Mouse (Mus musculus) heart, postnatal 0 days (tissue): Measurements from ENCODE around the gene Chn1. TPM values are rescaled to one million over a fixed set of nuclear protein-coding genes. Genes with fewer than 3 reads are reported as not detected.
A peak's percentile ranks its signal among the peaks of the same experiment; 100 is the strongest.

Experiments used
- ATAC-seq: fragments of 200-750 bp; cut with Nextera tagmentation; 2 replicates; pipeline ENCODE4 v1.8.0; 2017; ENCODE audit warnings: low read depth, moderate number of reproducible peaks, moderate library complexity; ENCODE audit not compliant: insufficient read depth
- DNase-seq: peaks from one replicate; pipeline ENCODE4 v3.0.0-alpha.2; 2016; ENCODE audit warnings: low spot score
- H3K27ac ChIP-seq: fragments of 300-500 bp; sonication (generic); 2 replicates; pipeline ENCODE4 v1.5.1; 2014; ENCODE audit warnings: low read depth, mild to moderate bottlenecking
- H3K27me3 ChIP-seq: fragments of 300-500 bp; sonication (generic); 2 replicates; pipeline ENCODE4 v1.6.1; 2014; ENCODE audit warnings: low read length, mixed read lengths; ENCODE audit not compliant: control insufficient read depth, insufficient read depth
- H3K36me3 ChIP-seq: fragments of 300-500 bp; sonication (generic); replicated peaks from 2 replicates; pipeline ENCODE4 v1.6.1; 2014; ENCODE audit warnings: low read length, mixed read lengths; ENCODE audit not compliant: control insufficient read depth, insufficient read depth
- H3K4me1 ChIP-seq: fragments of 300-500 bp; sonication (generic); 2 replicates; pipeline ENCODE4 v1.6.1; 2014; ENCODE audit warnings: antibody characterized with exemption; ENCODE audit not compliant: control insufficient read depth, insufficient read depth
- H3K4me2 ChIP-seq: fragments of 300-500 bp; sonication (generic); 2 replicates; pipeline ENCODE4 v1.6.1; 2014; ENCODE audit warnings: low read depth, mild to moderate bottlenecking, low read length, moderate library complexity
- H3K4me3 ChIP-seq: fragments of 300-500 bp; sonication (generic); 2 replicates; pipeline ENCODE4 v1.5.1; 2014; ENCODE audit warnings: low read depth, low read length
- H3K9ac ChIP-seq: fragments of 300-500 bp; sonication (generic); replicated peaks from 2 replicates; pipeline ENCODE4 v1.6.1; 2014; ENCODE audit warnings: low read depth, low read length, mixed read lengths
- H3K9me3 ChIP-seq: fragments of 300-500 bp; sonication (generic); replicated peaks from 2 replicates; pipeline ENCODE4 v1.6.1; 2016; ENCODE audit warnings: low read length; ENCODE audit not compliant: control insufficient read depth
- CTCF ChIP-seq: IDR thresholded peaks from 2 replicates; pipeline ENCODE4 v1.5.1; 2016; ENCODE audit warnings: antibody characterized with exemption, control low read depth, low read depth
- EP300 ChIP-seq: IDR thresholded peaks from 2 replicates; pipeline ENCODE4 v1.6.1; 2016; ENCODE audit warnings: antibody characterized with exemption, low read depth
- WGBS: fragments of 180-500 bp; shearing (Covaris S2); extraction: QIAGEN DNeasy Blood & Tissue Kit; methylation state at CpG from one replicate; pipeline ENCODE4 v1.1.7; 2014; 5-methylcytosine and 5-hydroxymethylcytosine counted together
- polyA plus RNA-seq: library from polyadenylated mRNA; unstranded; fragments of >200 nt; fragmentation: Nextera tagmentation; extraction: Ambion mirVana; gene quantifications from 2 replicates; pipeline ENCODE4 v1.2.1, GENCODE M21; 2015
- total RNA-seq: library from RNA; depleted of rRNA; stranded (reverse); fragments of >200 nt; gene quantifications from 2 replicates; pipeline ENCODE4 v1.2.3, GENCODE M21; 2014; ENCODE audit warnings: low replicate concordance

The Chn1 gene
- total and polyA plus RNA-seq, 2 experiments from 2014 or later: 18.6 to 29.6 TPM

DNA sequence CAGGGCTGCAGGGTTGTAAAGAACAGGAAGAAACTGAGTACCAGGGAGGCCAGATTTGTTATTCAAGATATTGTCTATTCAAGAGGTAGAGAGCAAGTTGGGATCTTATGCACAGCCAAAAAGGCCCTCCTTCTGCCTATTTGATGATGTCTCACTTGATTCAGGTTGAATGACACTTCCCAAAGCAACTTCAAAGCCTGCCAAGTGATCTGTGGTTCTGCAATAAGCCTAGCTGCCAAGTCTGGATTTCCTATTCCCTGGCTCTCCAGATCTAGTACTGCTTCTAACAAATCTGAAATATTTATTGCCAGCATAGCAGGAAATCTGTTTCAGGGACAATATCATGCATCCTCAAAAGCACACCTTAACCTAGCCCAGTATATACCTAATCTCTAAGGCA, 62.7 kb downstream of the Chn1 start:
- Histone ChIP-seq H3K4me3 (no peak overlapping the region), H3K9ac (no peak overlapping the region), H3K36me3 (no peaks in the 10 kb centered on the region), H3K27ac (no peak overlapping the region), H3K4me1 (no peaks in the 10 kb centered on the region), H3K9me3 (no peaks in the 10 kb centered on the region), H3K27me3 (no peaks in the 10 kb centered on the region), H3K4me2 (no peak overlapping the region)
- no peak for ATAC-seq
- no peak for TF ChIP-seq EP300
- no peak for TF ChIP-seq CTCF
- no peak for DNase-seq

DNA sequence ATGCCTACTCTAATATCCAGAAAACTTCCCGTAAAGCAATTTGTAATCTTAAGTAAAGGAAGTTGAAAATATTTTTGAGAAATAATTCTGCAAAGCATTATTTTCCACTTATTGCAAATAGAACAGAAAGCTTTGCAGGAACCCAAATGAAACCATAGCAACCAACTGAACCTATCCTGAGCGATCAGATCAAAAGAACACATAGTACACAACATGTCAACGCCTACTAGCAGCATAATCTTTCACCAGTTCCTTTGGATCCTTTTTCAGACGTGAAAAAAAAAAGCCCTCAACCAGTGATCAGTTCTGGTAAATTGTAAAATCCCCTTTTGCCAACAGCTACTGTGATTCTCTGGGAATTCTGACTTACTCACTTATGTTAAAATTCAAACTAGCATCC, 82.1 kb downstream of the Chn1 start:
- no peak overlapping the region for H3K4me2 ChIP-seq
- no peak overlapping the region for H3K9ac ChIP-seq
- H3K36me3 ChIP-seq: no peaks in the 10 kb centered on the region
- 64% methylated on average over 4 of the region's 4 CpGs for WGBS
- H3K4me3 ChIP-seq: no peak overlapping the region
- DNase-seq (no peak), ATAC-seq (no peak)
- no peaks in the 10 kb centered on the region for H3K4me1 ChIP-seq
- H3K9me3 ChIP-seq: no peaks in the 10 kb centered on the region
- no peaks in the 10 kb centered on the region for H3K27me3 ChIP-seq
- H3K27ac ChIP-seq: no peak overlapping the region
- no peak for TF ChIP-seq EP300

DNA sequence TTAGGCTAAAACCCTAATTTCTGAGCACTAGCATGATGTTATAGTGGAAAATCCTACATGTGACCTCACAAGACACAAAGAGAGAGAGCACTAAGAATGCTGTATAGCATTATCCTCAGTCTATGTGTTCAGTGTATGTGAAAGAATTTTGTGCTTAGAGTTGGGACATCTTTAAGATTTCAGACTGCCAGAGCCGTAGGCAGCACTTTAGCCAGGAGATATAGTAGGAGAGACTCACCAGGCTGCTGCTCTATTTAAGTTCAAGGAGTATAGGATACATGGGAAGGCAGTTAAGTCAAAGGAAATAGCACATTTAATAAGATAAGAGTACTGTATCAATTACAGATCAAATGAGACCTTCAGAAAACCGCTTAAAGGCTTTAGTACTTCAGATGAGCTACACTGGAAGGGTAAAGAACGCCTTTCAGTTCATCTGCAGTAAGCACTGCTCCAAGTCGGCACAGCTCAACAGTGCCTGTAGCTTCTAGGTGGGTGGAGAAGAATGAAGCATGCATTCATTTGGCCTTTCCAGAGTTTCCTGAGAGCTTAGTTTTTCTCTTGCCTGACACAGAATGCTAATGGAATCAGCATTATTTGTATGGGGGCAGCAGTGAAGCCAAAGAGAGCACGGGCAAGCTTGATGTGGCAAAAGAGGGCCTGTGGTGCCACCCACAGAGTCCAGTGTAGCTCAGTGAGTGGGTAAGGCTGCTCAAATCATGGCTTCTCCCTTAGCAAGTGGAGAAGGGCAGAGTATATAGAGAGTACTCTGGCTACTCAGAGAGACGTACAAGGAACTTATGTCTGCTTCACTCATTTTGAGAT, 84.2 kb downstream of the Chn1 start:
- TF ChIP-seq EP300 (no peak), CTCF (no peak)
- no peaks in the 10 kb centered on the region for H3K27me3 ChIP-seq

DNA sequence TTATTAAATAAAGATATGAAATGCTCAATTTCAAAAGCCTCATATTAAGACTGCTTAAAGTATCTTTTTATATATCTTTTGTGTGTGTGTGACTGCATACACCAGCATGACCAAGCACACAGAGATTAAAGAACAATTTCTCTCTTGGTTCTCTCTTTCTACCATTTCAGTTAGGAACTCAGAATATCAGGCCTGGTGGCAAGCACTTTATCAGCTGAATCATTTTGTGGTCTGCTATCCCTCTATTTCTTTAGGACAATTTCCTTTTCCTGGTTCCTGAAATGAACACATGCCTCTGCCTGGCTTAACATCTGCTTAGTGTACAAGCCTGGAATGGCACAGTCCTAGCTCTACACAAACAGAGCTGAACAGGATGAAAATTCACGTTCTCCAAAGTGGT, 92.6 kb downstream of the Chn1 start:
- ATAC-seq: no peak
- no peak overlapping the region for H3K4me3 ChIP-seq
- 24% methylated on average over 1 of the region's 1 CpGs for WGBS
- H3K4me1 ChIP-seq: no peaks in the 10 kb centered on the region
- no peaks in the 10 kb centered on the region for H3K27me3 ChIP-seq
- H3K36me3 ChIP-seq: no peaks in the 10 kb centered on the region
- no peak overlapping the region for H3K4me2 ChIP-seq
- no peak for DNase-seq
- no peak overlapping the region for H3K27ac ChIP-seq
- H3K9ac ChIP-seq: no peak overlapping the region
- H3K9me3 ChIP-seq: no peaks in the 10 kb centered on the region
- TF ChIP-seq CTCF (no peak), EP300 (no peak)

More for the DNA sequence above, 84.2 kb downstream of the Chn1 start:
- DNase-seq: no peak
- Histone ChIP-seq H3K4me2 (no peak overlapping the region), H3K9ac (no peak overlapping the region), H3K4me3 (no peak overlapping the region), H3K9me3 (no peaks in the 10 kb centered on the region), H3K27ac (no peak overlapping the region), H3K36me3 (no peaks in the 10 kb centered on the region), H3K4me1 (no peaks in the 10 kb centered on the region)
- no peak for ATAC-seq
- 82% methylated on average over 6 of the region's 6 CpGs for WGBS

- DNase-seq (no peak), ATAC-seq (no peak)
- Histone ChIP-seq H3K27ac (no peak overlapping the region), H3K27me3 (no peaks in the 10 kb centered on the region), H3K4me2 (no peak overlapping the region), H3K9me3 (no peaks in the 10 kb centered on the region), H3K36me3 (no peaks in the 10 kb centered on the region), H3K4me1 (no peaks in the 10 kb centered on the region), H3K4me3 (no peak overlapping the region), H3K9ac (no peak overlapping the region)
- TF ChIP-seq EP300 (no peak), CTCF (no peak)
- WGBS: 61% methylated on average over 1 of the region's 1 CpGs
Observed at GRCm38 (mm10) chr2:73680425-73681027, 94.6 kb downstream of the Chn1 start.

- peaks cover 14% of the 10 kb centered on the region for H3K4me1 ChIP-seq
- 23% methylated on average over 4 of the region's 4 CpGs for WGBS
- no peaks in the 10 kb centered on the region for H3K36me3 ChIP-seq
- DNase-seq (peak; percentile 35), ATAC-seq (no peak)
- no peaks in the 10 kb centered on the region for H3K9me3 ChIP-seq
- H3K27me3 ChIP-seq: no peaks in the 10 kb centered on the region
- peak overlapping the region; percentile 33; the same call in 1 of the 2 replicates for H3K9ac ChIP-seq
- TF ChIP-seq EP300 (no peak), CTCF (no peak)
- no peak overlapping the region for H3K4me3 ChIP-seq
- peak overlapping the region; percentile 75 for H3K27ac ChIP-seq
- H3K4me2 ChIP-seq: no peak overlapping the region
Observed at GRCm38 (mm10) chr2:73668608-73669007, 106.5 kb downstream of the Chn1 start.
